Mouse (Mus musculus) liver, embryonic 14.5 days (tissue): ENCODE measurements around the gene Pde6d. TPM values are rescaled to one million over a fixed set of nuclear protein-coding genes. Genes with fewer than 3 reads are reported as not detected.

Experiments
- ATAC-seq: fragments of 200-750 bp; cut with Nextera tagmentation; 2 replicates; pipeline ENCODE4 v1.8.0; 2017; ENCODE audit warnings: moderate number of reproducible peaks, mild to moderate bottlenecking, moderate library complexity; ENCODE audit not compliant: insufficient read depth
- DNase-seq, 3 experiments: peaks; one replicate each; pipeline ENCODE4 v3.0.0-alpha.2; 2012 to 2013; ENCODE audit warnings: low read depth in 3 of 3, low spot score in 3 of 3
- H3K27ac ChIP-seq: fragments of 300-500 bp; sonication (generic); 2 replicates; pipeline ENCODE4 v1.5.1; 2014; ENCODE audit warnings: moderate library complexity, mild to moderate bottlenecking, control low read depth, inconsistent platforms
- H3K27me3 ChIP-seq: fragments of 300-500 bp; sonication (generic); 2 replicates; pipeline ENCODE4 v1.6.1; 2014; ENCODE audit warnings: mild to moderate bottlenecking, low read length, moderate library complexity; ENCODE audit not compliant: control insufficient read depth, insufficient read depth
- H3K36me3 ChIP-seq: fragments of 300-500 bp; sonication (generic); replicated peaks from 2 replicates; pipeline ENCODE4 v1.6.1; 2014; ENCODE audit warnings: low read depth; ENCODE audit not compliant: control insufficient read depth, insufficient read depth
- H3K4me1 ChIP-seq, 2 experiments: fragments of 200-500 bp in 1 of 2; fragments of 300-500 bp in 1 of 2; sonication (generic) in 1 of 2; replicated peaks; 2 replicates each; pipeline ENCODE4 v1.6.1; 2012 to 2014; ENCODE audit warnings: antibody characterized with exemption in 1 of 2, inconsistent platforms in 1 of 2, low read length in 1 of 2; ENCODE audit not compliant: control insufficient read depth in 2 of 2, insufficient read depth in 2 of 2
- H3K4me2 ChIP-seq: fragments of 300-500 bp; sonication (generic); 2 replicates; pipeline ENCODE4 v1.6.1; 2014; ENCODE audit warnings: low read depth, mild to moderate bottlenecking, control low read depth, moderate library complexity
- H3K4me3 ChIP-seq, 2 experiments: fragments of 200-500 bp in 1 of 2; fragments of 300-500 bp in 1 of 2; sonication (generic) in 1 of 2; 2 replicates each; pipeline ENCODE4 v1.5.1; 2012 to 2014; ENCODE audit warnings: low read depth in 2 of 2, low read length in 2 of 2, mild to moderate bottlenecking in 2 of 2, control low read depth in 1 of 2, inconsistent platforms in 1 of 2, moderate library complexity in 1 of 2; ENCODE audit not compliant: insufficient read depth in 1 of 2
- H3K9ac ChIP-seq: fragments of 300-500 bp; sonication (generic); replicated peaks from 2 replicates; pipeline ENCODE4 v1.6.1; 2014; ENCODE audit warnings: mild to moderate bottlenecking, control low read depth, moderate library complexity
- H3K9me3 ChIP-seq: fragments of 300-500 bp; sonication (generic); 2 replicates; pipeline ENCODE4 v1.6.1; 2016; ENCODE audit warnings: low read length, mixed read lengths; ENCODE audit not compliant: control insufficient read depth
- CTCF ChIP-seq: IDR thresholded peaks from 2 replicates; pipeline ENCODE4 v1.5.1; 2016; ENCODE audit warnings: antibody characterized with exemption, low read depth, control low read depth
- EP300 ChIP-seq: IDR thresholded peaks from 2 replicates; pipeline ENCODE4 v1.6.1; 2016; ENCODE audit warnings: antibody characterized with exemption, low read depth
- WGBS: fragments of 180-500 bp; shearing (Covaris S2); extraction: QIAGEN DNeasy Blood & Tissue Kit; methylation state at CpG from one replicate; pipeline ENCODE4 v1.1.7; 2014; ENCODE audit not compliant: insufficient replicate concordance; 5-methylcytosine and 5-hydroxymethylcytosine counted together
- polyA plus RNA-seq, 2 experiments: library from polyadenylated mRNA; depleted of rRNA in 1 of 2; stranded (reverse) in 1 of 2; unstranded in 1 of 2; fragments of >200 nt; fragmentation: Nextera tagmentation in 1 of 2; extraction: Ambion mirVana in 1 of 2; gene quantifications; 2 replicates each; pipeline versions ENCODE4 v1.2.1 to v1.2.3; 2012 to 2014

The Pde6d gene
- polyA plus RNA-seq, 2 experiments, result 20.0 to 23.6 TPM

DNA sequence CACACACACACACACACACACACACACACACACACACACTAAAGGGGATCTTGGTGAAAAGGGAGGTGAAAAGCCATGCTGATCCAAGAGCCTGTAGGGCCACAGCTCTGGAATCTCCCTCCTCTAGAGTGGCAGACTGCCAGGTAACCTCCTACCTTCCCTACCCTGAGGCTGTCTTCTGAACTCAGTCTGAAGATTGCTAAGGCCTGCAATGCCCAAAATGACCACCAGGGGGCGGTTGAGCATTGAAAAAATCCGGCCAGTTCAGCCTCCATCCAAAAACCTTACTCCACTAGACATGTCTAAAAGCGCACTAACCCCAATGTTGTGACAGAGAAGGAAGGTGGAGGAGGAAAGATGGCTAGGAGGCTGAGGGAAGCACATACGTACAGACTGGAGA, 80.9 kb downstream of the Pde6d start:
- no peak overlapping the region for H3K4me2 ChIP-seq
- peak; percentile 20; the same call in 1 of the 2 replicates for ATAC-seq

DNA sequence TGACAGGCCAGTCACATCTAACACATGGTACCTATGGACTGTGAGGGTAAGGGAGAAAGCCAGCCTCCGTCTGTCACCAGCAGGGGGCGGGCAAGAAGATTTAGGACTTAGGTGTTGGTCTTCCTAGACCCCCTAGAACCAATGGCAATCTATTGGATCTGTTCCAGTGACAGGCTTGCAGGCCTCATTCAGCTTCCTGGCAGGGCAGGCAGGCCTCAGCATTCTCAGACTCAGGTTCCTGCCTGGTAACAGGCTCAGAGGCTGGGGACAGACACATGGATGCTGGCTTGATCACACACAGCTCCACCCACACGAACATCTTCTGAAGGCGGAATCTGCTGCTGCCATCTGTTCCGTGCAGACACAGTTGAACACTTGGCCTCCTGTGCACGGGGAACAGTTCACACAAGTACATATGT, 81.3 kb downstream of the Pde6d start:
- TF ChIP-seq EP300 (no peak), CTCF (peak; percentile 92)
- peak; percentile 18; the same call in 1 of the 2 replicates for ATAC-seq
- Histone ChIP-seq H3K27me3 (no peaks in the 10 kb centered on the region; the same call in 1 of the 2 replicates), H3K4me2 (no peak overlapping the region), H3K9ac (no peak overlapping the region), H3K4me1 (peaks cover 12 to 42% of the 10 kb centered on the region in 2 experiments), H3K36me3 (no peaks in the 10 kb centered on the region), H3K9me3 (no peaks in the 10 kb centered on the region), H3K4me3 (no peak overlapping the region), H3K27ac (no peak overlapping the region)
- DNase-seq, result no peak
- 16% methylated on average over 6 of the region's 6 CpGs for WGBS

More for the DNA sequence above, 80.9 kb downstream of the Pde6d start:
- no peak overlapping the region for H3K27ac ChIP-seq
- no peak for TF ChIP-seq EP300
- peak; percentile 98 for TF ChIP-seq CTCF
- no peaks in the 10 kb centered on the region for H3K36me3 ChIP-seq
- DNase-seq, result peak; percentile 73 to 84 (median 79)
- no peak overlapping the region for H3K4me3 ChIP-seq
- WGBS, result under 1% methylated on average over 4 of the region's 4 CpGs
- peaks cover 12 to 43% of the 10 kb centered on the region in 2 experiments for H3K4me1 ChIP-seq
- H3K9me3 ChIP-seq, result no peaks in the 10 kb centered on the region
- H3K9ac ChIP-seq, result no peak overlapping the region
- H3K27me3 ChIP-seq, result no peaks in the 10 kb centered on the region; the same call in 1 of the 2 replicates

DNA sequence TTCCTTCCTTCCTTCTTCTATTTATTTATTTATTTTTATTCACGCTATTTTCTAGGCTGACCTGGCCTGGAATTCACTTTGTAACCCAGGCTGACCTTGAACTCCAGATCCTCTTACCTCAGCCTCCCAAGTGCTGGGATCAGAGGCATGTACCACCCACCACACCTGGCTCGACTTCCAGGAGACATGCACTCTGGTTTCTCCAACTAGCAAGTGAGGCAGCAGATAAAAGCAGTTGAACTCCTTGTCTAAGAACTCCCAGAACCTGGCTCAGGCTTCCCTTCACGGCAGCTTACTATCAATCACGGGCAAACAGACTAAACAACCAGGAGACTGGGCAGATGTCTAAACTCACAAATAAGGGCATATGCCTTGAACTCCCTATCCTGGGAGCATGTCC, 81.7 kb downstream of the Pde6d start:
- Histone ChIP-seq H3K4me1 (peaks cover 11 to 39% of the 10 kb centered on the region in 2 experiments), H3K27ac (no peak overlapping the region), H3K27me3 (no peaks in the 10 kb centered on the region; the same call in 1 of the 2 replicates), H3K9ac (no peak overlapping the region), H3K4me2 (no peak overlapping the region), H3K36me3 (no peaks in the 10 kb centered on the region), H3K9me3 (no peaks in the 10 kb centered on the region), H3K4me3 (no peak overlapping the region)
- DNase-seq (no peak), ATAC-seq (no peak)
- 50% methylated on average over 4 of the region's 4 CpGs for WGBS
- TF ChIP-seq CTCF (no peak), EP300 (no peak)

DNA sequence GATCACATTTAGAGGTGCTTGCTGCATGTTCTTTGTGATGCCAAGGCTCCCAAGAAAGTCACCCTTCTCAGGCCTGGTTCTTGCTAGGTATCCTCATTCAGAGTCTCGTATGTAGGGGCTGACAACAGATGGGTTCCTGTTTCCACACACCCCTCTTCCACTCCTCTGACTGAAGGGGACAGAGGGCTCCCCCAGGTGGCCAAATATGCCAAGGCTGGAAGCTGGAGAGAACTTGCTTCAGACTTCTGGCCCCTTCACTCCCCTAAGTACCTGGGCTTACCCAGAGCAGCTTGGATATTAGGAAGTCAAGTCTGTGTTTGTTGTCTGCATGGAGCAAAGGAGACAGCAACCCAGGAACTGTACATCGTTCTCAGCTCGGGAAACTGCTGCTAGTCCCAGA, 82.5 kb downstream of the Pde6d start:
- Histone ChIP-seq H3K27ac (no peak overlapping the region), H3K4me3 (no peak overlapping the region), H3K4me1 (peaks cover 4 to 31% of the 10 kb centered on the region in 2 experiments; a peak in 3 of 4 replicates), H3K27me3 (no peaks in the 10 kb centered on the region; the same call in 1 of the 2 replicates), H3K36me3 (no peaks in the 10 kb centered on the region), H3K9me3 (no peaks in the 10 kb centered on the region), H3K9ac (no peak overlapping the region), H3K4me2 (no peak overlapping the region)
- no peak for ATAC-seq
- no peak for DNase-seq
- peak; percentile 80 for TF ChIP-seq CTCF
- TF ChIP-seq EP300, result no peak
- WGBS, result 28% methylated on average over 3 of the region's 3 CpGs

DNA sequence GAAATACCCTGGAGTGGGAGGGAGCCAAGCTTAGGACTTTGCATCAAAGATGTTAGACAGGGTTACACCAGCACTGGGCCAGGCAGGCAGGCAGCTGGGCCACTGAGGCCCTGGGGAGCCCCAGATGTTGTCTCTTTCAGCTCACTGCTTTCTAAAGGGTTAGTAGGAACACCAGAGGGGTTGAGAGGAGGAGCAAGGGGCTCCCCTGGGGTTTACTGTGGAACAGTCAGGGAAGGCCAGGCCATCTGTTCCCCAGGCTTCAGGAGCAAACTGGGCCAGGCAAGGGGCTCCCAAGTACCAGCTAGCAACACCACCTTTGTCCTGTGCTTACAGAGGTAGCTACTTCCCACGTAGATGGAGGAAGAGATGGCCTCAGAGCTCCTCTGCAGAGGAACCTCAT, 83.8 kb downstream of the Pde6d start:
- ATAC-seq (no peak), DNase-seq (no peak)
- Histone ChIP-seq H3K4me1 (peaks cover 0 to 27% of the 10 kb centered on the region in 2 experiments; a peak in 2 of 4 replicates), H3K4me3 (no peak overlapping the region), H3K9ac (no peak overlapping the region; the same call in 1 of the 2 replicates), H3K4me2 (no peak overlapping the region), H3K36me3 (no peaks in the 10 kb centered on the region), H3K27me3 (no peaks in the 10 kb centered on the region; the same call in 1 of the 2 replicates), H3K9me3 (no peaks in the 10 kb centered on the region), H3K27ac (no peak overlapping the region)
- 47% methylated on average over 1 of the region's 1 CpGs for WGBS
- TF ChIP-seq EP300 (no peak), CTCF (no peak)
